Mouse (Mus musculus): ENCODE measurements around the gene Pex1.

DNA sequence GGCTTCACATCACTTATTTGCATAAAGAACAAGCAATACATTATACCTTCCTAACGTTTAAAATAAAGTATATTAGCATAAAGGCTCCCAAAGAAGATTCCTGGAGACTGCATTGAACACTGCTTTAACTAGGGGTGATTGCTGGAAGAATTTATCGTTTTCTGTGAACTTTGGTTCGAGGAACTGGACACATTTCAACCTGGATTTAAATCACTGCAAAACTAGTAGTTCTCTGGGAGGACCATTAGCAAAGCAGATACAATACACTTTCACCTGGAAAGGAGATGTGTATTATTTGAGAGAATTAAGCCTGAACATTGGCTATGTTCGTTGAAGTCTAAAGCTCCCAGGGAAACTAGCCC lies 53.0 kb downstream of the Pex1 start:
- TF ChIP-seq CTCF (IDR thresholded peaks at IDR 0.05; ENCODE audit: low read depth, low read length) (no peak), TAL1 (conservative IDR thresholded peaks at IDR 0.05; ENCODE audit: low read depth, low read length) (no peak)
